Mouse (Mus musculus) CH12.LX (cell line): ENCODE data around the gene Trex1. TPM values are rescaled to one million over a fixed set of nuclear protein-coding genes. Genes with fewer than 3 reads are reported as not detected.

ENCODE experiments used
- DNase-seq: peaks from one replicate; pipeline ENCODE4 v3.0.0-alpha.2; 2013; ENCODE audit errors: extremely low read depth
- H3K27ac ChIP-seq: 2 replicates; pipeline ENCODE4 v1.5.1; 2012; ENCODE audit warnings: low read depth, mild to moderate bottlenecking, control low read depth, moderate library complexity; ENCODE audit not compliant: insufficient read depth
- H3K27me3 ChIP-seq: replicated peaks from 2 replicates; pipeline ENCODE3; 2012; ENCODE audit warnings: inconsistent platforms
- H3K36me3 ChIP-seq, 2 experiments: replicated peaks in 1 of 2; 2 replicates each; pipeline versions ENCODE3 to v1.6.1; 2012; ENCODE audit warnings: inconsistent platforms in 1 of 2, low read length in 1 of 2, mild to moderate bottlenecking in 1 of 2, mixed read lengths in 1 of 2, moderate library complexity in 1 of 2; ENCODE audit not compliant: control insufficient read depth in 1 of 2, insufficient read depth in 1 of 2
- H3K4me1 ChIP-seq, 2 experiments: 2 replicates each; pipeline ENCODE4 v1.6.1; 2012; ENCODE audit warnings: inconsistent platforms in 1 of 2, moderate library complexity in 1 of 2; ENCODE audit not compliant: insufficient read depth in 2 of 2, control insufficient read depth in 1 of 2
- H3K4me2 ChIP-seq: 2 replicates; pipeline ENCODE4 v1.6.1; 2012; ENCODE audit warnings: low read depth, mild to moderate bottlenecking, control low read depth; ENCODE audit not compliant: poor library complexity, insufficient read depth, severe bottlenecking
- H3K4me3 ChIP-seq, 3 experiments: fragments of 150-350 bp in 1 of 3; sonication (generic) in 1 of 3; replicated peaks in 1 of 3; 2 replicates each; pipeline versions ENCODE3 to v1.5.1; 2011 to 2012; ENCODE audit warnings: low read depth in 2 of 3, low read length in 2 of 3, mild to moderate bottlenecking in 2 of 3, moderate library complexity in 2 of 3, control low read depth in 1 of 3, improper control_type of control experiment in 1 of 3, inconsistent platforms in 1 of 3, mixed read lengths in 1 of 3; ENCODE audit not compliant: poor library complexity in 1 of 3
- H3K79me2 ChIP-seq: replicated peaks from 2 replicates; pipeline ENCODE4 v1.6.1; 2012; ENCODE audit warnings: mild to moderate bottlenecking, moderate library complexity; ENCODE audit not compliant: control insufficient read depth, poor library complexity, insufficient read depth, severe bottlenecking; ENCODE audit errors: extremely low read depth
- H3K9ac ChIP-seq: 2 replicates; pipeline ENCODE4 v1.6.1; 2012; ENCODE audit warnings: low read depth, mild to moderate bottlenecking, control low read depth, moderate library complexity; ENCODE audit not compliant: insufficient read depth
- H3K9me3 ChIP-seq: replicated peaks from 2 replicates; pipeline ENCODE3; 2012; ENCODE audit warnings: low read length, inconsistent platforms, mixed read lengths
- BHLHE40 ChIP-seq: IDR thresholded peaks from 2 replicates; pipeline ENCODE4 v1.6.1; 2011; ENCODE audit warnings: mild to moderate bottlenecking, low read depth, low read length, improper control_type of control experiment
- CHD1 ChIP-seq: IDR thresholded peaks from 2 replicates; pipeline ENCODE4 v1.6.1; 2012; ENCODE audit warnings: low read depth, low read length, improper control_type of control experiment, inconsistent platforms
- CHD2 ChIP-seq: IDR thresholded peaks from 2 replicates; pipeline ENCODE4 v1.6.1; 2011; ENCODE audit warnings: low read length, improper control_type of control experiment
- CTCF ChIP-seq, 2 experiments: IDR thresholded peaks in 1 of 2; conservative IDR thresholded peaks in 1 of 2; 2 replicates each; pipeline ENCODE4 v1.5.1; 2011 to 2012; ENCODE audit warnings: low read depth in 2 of 2, low read length in 2 of 2, improper control_type of control experiment in 1 of 2, inconsistent platforms in 1 of 2, mild to moderate bottlenecking in 1 of 2, moderate library complexity in 1 of 2
- E2F4 ChIP-seq: IDR thresholded peaks from 2 replicates; pipeline ENCODE4 v1.6.1; 2011; ENCODE audit warnings: low read depth, low read length, improper control_type of control experiment; ENCODE audit not compliant: insufficient replicate concordance
- ELF1 ChIP-seq: IDR thresholded peaks from 2 replicates; pipeline ENCODE4 v1.6.1; 2014; ENCODE audit warnings: low read depth, mild to moderate bottlenecking, inconsistent platforms, low read length, improper control_type of control experiment
- EP300 ChIP-seq: IDR thresholded peaks from 2 replicates; pipeline ENCODE4 v1.6.1; 2011; ENCODE audit warnings: low read length, improper control_type of control experiment
- GABPA ChIP-seq: IDR thresholded peaks from 2 replicates; pipeline ENCODE4 v1.6.1; 2012; ENCODE audit warnings: low read depth, low read length, improper control_type of control experiment, inconsistent platforms; ENCODE audit not compliant: insufficient replicate concordance
- IRF4 ChIP-seq: IDR thresholded peaks from 2 replicates; pipeline ENCODE4 v1.6.1; 2014; ENCODE audit warnings: low read depth, mild to moderate bottlenecking, inconsistent platforms, low read length, improper control_type of control experiment
- JUND ChIP-seq: conservative IDR thresholded peaks from 2 replicates; pipeline ENCODE4 v1.6.1; 2011; ENCODE audit warnings: low read depth, low read length, improper control_type of control experiment
- KAT2A ChIP-seq: IDR thresholded peaks from 2 replicates; pipeline ENCODE4 v1.6.1; 2012; ENCODE audit warnings: low read length, improper control_type of control experiment, inconsistent platforms; ENCODE audit not compliant: insufficient replicate concordance
- MAFK ChIP-seq: IDR thresholded peaks from 2 replicates; pipeline ENCODE4 v1.6.1; 2011; ENCODE audit warnings: low read length, improper control_type of control experiment; ENCODE audit not compliant: insufficient replicate concordance
- MAX ChIP-seq: IDR thresholded peaks from 2 replicates; pipeline ENCODE4 v1.6.1; 2011; ENCODE audit warnings: low read length, improper control_type of control experiment
- MEF2A ChIP-seq: IDR thresholded peaks from 2 replicates; pipeline ENCODE4 v1.6.1; 2014; ENCODE audit warnings: low read depth, mild to moderate bottlenecking, inconsistent platforms, low read length, improper control_type of control experiment, borderline replicate concordance
- MXI1 ChIP-seq: IDR thresholded peaks from 2 replicates; pipeline ENCODE4 v1.6.1; 2011; ENCODE audit warnings: mild to moderate bottlenecking, low read depth, low read length, improper control_type of control experiment
- MYC ChIP-seq: IDR thresholded peaks from 2 replicates; pipeline ENCODE4 v1.6.1; 2011; ENCODE audit warnings: low read depth, mild to moderate bottlenecking, improper control_type of control experiment, low read length
- PAX5 ChIP-seq: IDR thresholded peaks from 2 replicates; pipeline ENCODE4 v1.6.1; 2012; ENCODE audit warnings: low read length, inconsistent platforms, mixed read lengths
- POLR2A ChIP-seq: IDR thresholded peaks from 2 replicates; pipeline ENCODE4 v1.6.1; 2011; ENCODE audit warnings: low read depth, mild to moderate bottlenecking, improper control_type of control experiment, low read length
- RCOR1 ChIP-seq: conservative IDR thresholded peaks from 2 replicates; pipeline ENCODE4 v1.6.1; 2012; ENCODE audit warnings: low read depth, mild to moderate bottlenecking, inconsistent platforms, low read length, improper control_type of control experiment
- SMC3 ChIP-seq: IDR thresholded peaks from 2 replicates; pipeline ENCODE4 v1.6.1; 2011; ENCODE audit warnings: low read depth, low read length, improper control_type of control experiment
- TBP ChIP-seq: conservative IDR thresholded peaks from 2 replicates; pipeline ENCODE4 v1.6.1; 2011; ENCODE audit warnings: low read depth, low read length, improper control_type of control experiment
- USF2 ChIP-seq: conservative IDR thresholded peaks from 2 replicates; pipeline ENCODE4 v1.6.1; 2011; ENCODE audit warnings: low read depth, low read length, improper control_type of control experiment
- ZC3H11A ChIP-seq: IDR thresholded peaks from 2 replicates; pipeline ENCODE4 v1.6.1; 2012; ENCODE audit warnings: low read depth, mild to moderate bottlenecking, inconsistent platforms, low read length, improper control_type of control experiment
- ZKSCAN1 ChIP-seq: IDR thresholded peaks from 2 replicates; pipeline ENCODE4 v1.6.1; 2012; ENCODE audit warnings: low read depth, inconsistent platforms, low read length, improper control_type of control experiment, borderline replicate concordance
- ZNF384 ChIP-seq: IDR thresholded peaks from 2 replicates; pipeline ENCODE4 v1.6.1; 2012; ENCODE audit warnings: low read depth, low read length, improper control_type of control experiment, inconsistent platforms
- dilution Hi-C: fragments of 300-500 bp; cut with MboI; formaldehyde crosslinking; loops from 2 replicates; pipeline ENCODE4 v1.14.3; 2020; ENCODE audit warnings: low sequenced_read_pairs; ENCODE audit not compliant: extremely low pct_unique_long_range_greater_than_20kb, extremely low pct_ligation_motif_present
- in situ Hi-C: fragments of 300-500 bp; cut with MboI; formaldehyde crosslinking; loops from 3 replicates; pipeline ENCODE4 v1.14.3; 2019; ENCODE audit warnings: low sequenced_read_pairs, low pct_ligation_motif_present, low pct_unique_long_range_greater_than_20kb, mixed read lengths
- polyA plus RNA-seq: library from polyadenylated mRNA; unstranded; fragments of >175 nt; gene quantifications from 2 replicates; pipeline ENCODE4 v1.2.1, GENCODE M21; 2012; ENCODE audit warnings: low read depth; ENCODE audit not compliant: insufficient read length
- total RNA-seq, 2 experiments: library from RNA; depleted of rRNA; stranded (reverse); fragments of 300-350 nt in 1 of 2; fragments of >200 nt in 1 of 2; gene quantifications; 2 replicates each; pipeline ENCODE4 v1.2.3; 2012 to 2014

The Trex1 gene
- total and polyA plus RNA-seq, 3 experiments: 20.8 to 22.9 (median 21.1) TPM

- TF ChIP-seq MAFK: no peak
- TF ChIP-seq, all 38 proteins: peak for 0
Measured at GRCm38 (mm10) chr9:109093786-109094552, 34.4 kb upstream of the Trex1 start (continued).

GRCm38 (mm10) chr9:109092799-109093198 lies 33.3 kb upstream of the Trex1 start:
- in situ Hi-C loops (no loop called here), dilution Hi-C loops (no loop called here)
- no peak for TF ChIP-seq GABPA
- no peak for TF ChIP-seq BHLHE40
- no peak for TF ChIP-seq EP300
- TF ChIP-seq E2F4: no peak
- TF ChIP-seq ZC3H11A: no peak
- no peak for TF ChIP-seq TBP
- TF ChIP-seq JUND: no peak
- no peak for TF ChIP-seq CTCF (conservative IDR thresholded peaks at IDR 0.05 in 1 of 2, IDR thresholded peaks at IDR 0.05 in 1 of 2; ENCODE audit: low read depth in 2 of 2, low read length in 2 of 2)
- TF ChIP-seq IRF4: no peak
- no peak for TF ChIP-seq CHD2
- TF ChIP-seq ELF1: no peak
- TF ChIP-seq USF2: no peak
- no peak for TF ChIP-seq ZKSCAN1
- Histone ChIP-seq H3K4me3 (no peak overlapping the region), H3K27me3 (peaks cover 35% of the 10 kb centered on the region), H3K9ac (no peak overlapping the region), H3K4me2 (no peak overlapping the region), H3K27ac (no peak overlapping the region), H3K9me3 (no peaks in the 10 kb centered on the region), H3K36me3 (peaks cover 28 to 49% of the 10 kb centered on the region in 2 experiments), H3K4me1 (peaks cover 4 to 9% of the 10 kb centered on the region in 2 experiments; a peak in 2 of 4 replicates), H3K79me2 (no peaks in the 10 kb centered on the region)
- DNase-seq: no peak

- no peaks in the 10 kb centered on the region for H3K9me3 ChIP-seq
- H3K36me3 ChIP-seq: peaks cover 28 to 55% of the 10 kb centered on the region in 2 experiments
- DNase-seq: no peak
- no peak overlapping the region for H3K4me3 ChIP-seq
- no peaks in the 10 kb centered on the region for H3K79me2 ChIP-seq
- peaks cover 4 to 9% of the 10 kb centered on the region in 2 experiments; a peak in 2 of 4 replicates for H3K4me1 ChIP-seq
- no peak overlapping the region for H3K27ac ChIP-seq
- H3K9ac ChIP-seq: no peak overlapping the region
- in situ Hi-C loops (no loop called here), dilution Hi-C loops (no loop called here)
- H3K27me3 ChIP-seq: peaks cover 26% of the 10 kb centered on the region
- TF ChIP-seq E2F4: no peak
- TF ChIP-seq ZKSCAN1: no peak
- TF ChIP-seq KAT2A: no peak
- TF ChIP-seq MEF2A: no peak
- TF ChIP-seq RCOR1: no peak
- no peak for TF ChIP-seq SMC3
- TF ChIP-seq POLR2A: no peak
- no peak for TF ChIP-seq BHLHE40
- no peak for TF ChIP-seq MYC
- no peak for TF ChIP-seq MXI1
- no peak for TF ChIP-seq CHD1
- no peak for TF ChIP-seq MAX
- no peak for TF ChIP-seq ZNF384
- TF ChIP-seq PAX5: no peak
- no peak for TF ChIP-seq CTCF (conservative IDR thresholded peaks at IDR 0.05 in 1 of 2, IDR thresholded peaks at IDR 0.05 in 1 of 2; ENCODE audit: low read depth in 2 of 2, low read length in 2 of 2)
- no peak overlapping the region for H3K4me2 ChIP-seq
Measured at GRCm38 (mm10) chr9:109091802-109092201, 32.3 kb upstream of the Trex1 start.
